Mouse (Mus musculus) Muller cell, postnatal 12 days (primary cell): Measurements from ENCODE around the gene Zcchc4.

ENCODE experiments used
- DNase-seq: peaks from one replicate; pipeline ENCODE4 v3.0.0-alpha.2; 2015; ENCODE audit errors: inconsistent ontology term

The Zcchc4 gene

DNA sequence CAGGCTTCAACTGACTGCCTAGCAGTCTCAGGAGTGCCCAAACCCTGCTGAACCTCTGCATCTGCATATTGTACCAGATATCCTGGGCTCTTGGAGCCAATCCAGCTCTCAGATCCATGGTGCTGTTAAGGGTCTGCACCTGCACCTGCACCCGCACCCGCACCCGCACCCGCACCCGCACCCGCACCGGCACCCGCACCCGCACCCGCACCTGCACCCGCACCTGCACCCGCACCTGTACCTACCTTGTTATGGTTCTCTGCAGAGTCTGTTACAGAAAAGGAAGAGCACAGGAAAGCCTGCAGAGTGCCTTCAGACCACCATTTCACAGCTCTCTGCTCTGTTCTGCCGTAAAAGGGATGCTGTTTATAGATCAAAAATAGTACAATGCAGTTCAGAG, 96.8 kb downstream of the Zcchc4 start:
- DNase-seq, result no peak
